Mouse (Mus musculus) liver, adult 2 months (tissue): Measurements from ENCODE around the gene Rab3ip.

Experiments used
- CTCF ChIP-seq: fragments of 200-500 bp; IDR thresholded peaks from 2 replicates; pipeline ENCODE4 v1.5.1; 2011; ENCODE audit warnings: low read depth, low read length, control low read depth
- POLR2A ChIP-seq: fragments of 200-500 bp; IDR thresholded peaks from 2 replicates; pipeline ENCODE4 v1.6.1; 2011; ENCODE audit warnings: low read length, control low read depth; ENCODE audit not compliant: insufficient read depth; ENCODE audit errors: extremely low read depth

DNA sequence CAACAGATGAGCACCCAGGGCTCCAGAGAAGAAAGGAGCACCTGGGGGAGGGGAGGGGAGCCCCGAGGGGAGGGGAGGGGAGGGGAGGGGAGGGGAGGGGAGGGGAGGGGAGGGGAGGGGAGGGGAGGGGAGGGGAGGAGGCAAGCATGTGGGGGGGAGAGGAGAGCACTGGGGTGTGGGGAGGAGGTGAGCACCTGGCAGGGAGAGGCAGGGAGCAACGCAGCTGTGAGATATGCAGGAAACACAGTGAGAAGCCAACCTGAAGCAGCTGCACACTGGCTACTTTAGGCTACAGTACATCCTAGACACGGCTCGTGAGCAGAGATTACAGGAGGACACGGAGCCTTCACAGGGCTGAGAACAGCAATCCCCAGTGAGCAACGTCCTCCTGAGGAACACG lies 19.6 kb downstream of the Rab3ip start:
- TF ChIP-seq CTCF (no peak), POLR2A (no peak)
